Mouse (Mus musculus) heart, adult 18-20 months (tissue): ENCODE measurements around the gene Klhl11. TPM values are rescaled to one million over a fixed set of nuclear protein-coding genes. Genes with fewer than 3 reads are reported as not detected.

ENCODE experiments used
- DNase-seq, 2 experiments: peaks; one replicate each; pipeline ENCODE4 v3.0.0; 2021 to 2022; ENCODE audit warnings: mixed read lengths in 1 of 2
- microRNA-seq, 2 experiments: library from miRNA; unstranded; fragments of <30 nt; microRNA quantifications; one replicate each; pipeline ENCODE4 v1.2.0; 2022
- total RNA-seq, 2 experiments: library from RNA; stranded (reverse); gene quantifications; 2 replicates each; pipeline ENCODE4 v1.2.3; 2021

Gene Klhl11
- total RNA-seq, 2 experiments from 2014 or later = 7.2 to 7.7 TPM

DNA sequence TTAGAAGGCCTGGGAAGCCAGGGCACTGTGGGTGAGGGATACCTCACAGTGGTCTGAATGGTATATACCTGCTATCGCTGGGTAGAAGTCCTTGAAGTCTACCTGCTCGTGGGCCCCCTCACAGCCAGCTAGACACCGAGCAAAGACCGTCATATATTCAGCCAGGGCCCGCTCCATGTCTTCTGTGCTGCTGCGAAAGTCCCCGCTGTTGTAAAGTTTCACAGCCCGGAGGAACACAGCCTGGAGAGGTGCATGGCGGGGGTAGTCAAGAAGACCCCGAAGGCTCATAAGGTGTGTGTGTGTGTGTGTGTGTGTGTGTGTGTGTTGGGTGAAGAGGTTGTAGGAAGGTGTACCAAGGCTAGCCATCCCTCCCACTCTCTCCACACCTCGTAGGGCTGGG lies 59.0 kb downstream of the Klhl11 start:
- DNase-seq = no peak

Small RNA genes within 50 kb of the gene (microRNA-seq; reads per million reads assigned to microRNA genes)
- gene Gm27374 = 0 reads per million in 2 experiments
- gene Mir7116 = 0 reads per million in 2 experiments

Other genes starting within 250 kb of the Klhl11 start
- gene Krt16, start 223.8 kb downstream of the Klhl11 start, total RNA-seq = not detected
- gene Krt17, start 211.7 kb downstream of the Klhl11 start, total RNA-seq = under 1 TPM in 1 of 2 experiments, not detected in 1; 0.31 TPM
- not detected for gene Krt42, start 202.9 kb downstream of the Klhl11 start, total RNA-seq
- 1,000 to 10,000 TPM; 1,847 to 1,982 TPM for gene Eif1, start 152.9 kb downstream of the Klhl11 start, total RNA-seq
- gene Gast, start 138.3 kb downstream of the Klhl11 start, total RNA-seq = not detected
- 1 to 10 TPM; 1.8 to 1.9 TPM for gene Hap1, start 116.6 kb downstream of the Klhl11 start, total RNA-seq
- gene Jup, start 75.0 kb downstream of the Klhl11 start, total RNA-seq = 100 to 1,000 TPM; 208 to 239 TPM
- gene P3h4, start 57.9 kb downstream of the Klhl11 start, total RNA-seq = 10 to 100 TPM; 13.2 to 15.2 TPM
- 1 to 10 TPM; 7.2 to 7.4 TPM for gene Fkbp10, start 57.0 kb downstream of the Klhl11 start, total RNA-seq
- gene Nt5c3b, start 30.9 kb downstream of the Klhl11 start, total RNA-seq = 10 to 100 TPM; 17.9 to 24.7 TPM
- under 1 TPM; 0.60 to 0.95 TPM for gene Klhl10, start 30.8 kb downstream of the Klhl11 start, total RNA-seq
- 10 to 100 TPM; 35.6 to 80.9 TPM for gene Acly, start 55.3 kb upstream of the Klhl11 start, total RNA-seq
- gene Ttc25, start 72.9 kb upstream of the Klhl11 start, total RNA-seq = under 1 TPM; 0.17 to 0.46 TPM
- gene Cnp, start 102.2 kb upstream of the Klhl11 start, total RNA-seq = 1 to 10 TPM; 6.1 to 7.7 TPM
- 10 to 100 TPM; 48.6 to 50.6 TPM for gene Nkiras2, start 146.5 kb upstream of the Klhl11 start, total RNA-seq
- 100 to 1,000 TPM; 126 to 128 TPM for gene Dnajc7, start 147.4 kb upstream of the Klhl11 start, total RNA-seq
- under 1 TPM; 0.12 to 0.44 TPM for gene Zfp385c, start 219.7 kb upstream of the Klhl11 start, total RNA-seq
- gene Dhx58, start 231.5 kb upstream of the Klhl11 start, total RNA-seq = 1 to 10 TPM in 1 of 2 experiments, under 1 TPM in 1; 0.60 to 1.0 TPM
- gene Kat2a, start 239.7 kb upstream of the Klhl11 start, total RNA-seq = 10 to 100 TPM; 12.2 to 14.7 TPM
- not detected for gene Hspb9, start 241.1 kb upstream of the Klhl11 start, total RNA-seq